Mouse (Mus musculus) midbrain, postnatal 0 days (tissue): ENCODE measurements around the gene Pcnt. TPM values are rescaled to one million over a fixed set of nuclear protein-coding genes. Genes with fewer than 3 reads are reported as not detected.

ENCODE experiments used
- ATAC-seq: fragments of 200-750 bp; cut with Nextera tagmentation; 2 replicates; pipeline ENCODE4 v1.8.0; 2017; ENCODE audit warnings: moderate number of reproducible peaks, mild to moderate bottlenecking, moderate TSS enrichment, moderate library complexity; ENCODE audit not compliant: low FRiP score
- DNase-seq: peaks from one replicate; pipeline ENCODE4 v3.0.0-alpha.2; 2015; ENCODE audit warnings: low spot score
- H3K27ac ChIP-seq: fragments of 300-500 bp; sonication (generic); 2 replicates; pipeline ENCODE4 v1.5.1; 2014; ENCODE audit warnings: low read depth, mild to moderate bottlenecking, low read length, mixed read lengths
- H3K27me3 ChIP-seq: fragments of 300-500 bp; sonication (generic); 2 replicates; pipeline ENCODE4 v1.6.1; 2014; ENCODE audit warnings: low read length, control low read depth, mixed read lengths; ENCODE audit not compliant: insufficient read depth
- H3K36me3 ChIP-seq: fragments of 300-500 bp; sonication (generic); 2 replicates; pipeline ENCODE4 v1.6.1; 2014; ENCODE audit warnings: low read length, control low read depth, mixed read lengths; ENCODE audit not compliant: insufficient read depth
- H3K4me1 ChIP-seq: fragments of 300-500 bp; sonication (generic); 2 replicates; pipeline ENCODE4 v1.6.1; 2014; ENCODE audit warnings: mild to moderate bottlenecking, control low read depth, antibody characterized with exemption, low read length, mixed read lengths; ENCODE audit not compliant: insufficient read depth
- H3K4me2 ChIP-seq: fragments of 300-500 bp; sonication (generic); 2 replicates; pipeline ENCODE4 v1.6.1; 2014; ENCODE audit warnings: low read depth, mild to moderate bottlenecking, low read length, mixed read lengths; ENCODE audit not compliant: poor library complexity, severe bottlenecking
- H3K4me3 ChIP-seq: fragments of 300-500 bp; sonication (generic); 2 replicates; pipeline ENCODE4 v1.5.1; 2014; ENCODE audit warnings: low read depth, mild to moderate bottlenecking, low read length, moderate library complexity
- H3K9ac ChIP-seq: fragments of 300-500 bp; sonication (generic); replicated peaks from 2 replicates; pipeline ENCODE4 v1.6.1; 2014; ENCODE audit warnings: mild to moderate bottlenecking, low read length, moderate library complexity, mixed read lengths; ENCODE audit not compliant: poor library complexity, severe bottlenecking
- H3K9me3 ChIP-seq: fragments of 300-500 bp; sonication (generic); 2 replicates; pipeline ENCODE4 v1.6.1; 2016; ENCODE audit warnings: low read length, control low read depth
- CTCF ChIP-seq: IDR thresholded peaks from 2 replicates; pipeline ENCODE4 v1.5.1; 2016; ENCODE audit warnings: antibody characterized with exemption, mild to moderate bottlenecking
- WGBS: fragments of 180-500 bp; shearing (Covaris S2); extraction: QIAGEN DNeasy Blood & Tissue Kit; methylation state at CpG from one replicate; pipeline ENCODE4 v1.1.7; 2014; 5-methylcytosine and 5-hydroxymethylcytosine counted together
- polyA plus RNA-seq: library from polyadenylated mRNA; unstranded; fragments of >200 nt; fragmentation: Nextera tagmentation; extraction: Ambion mirVana; gene quantifications from 2 replicates; pipeline ENCODE4 v1.2.1, GENCODE M21; 2015
- total RNA-seq: library from RNA; depleted of rRNA; stranded (reverse); fragments of >200 nt; gene quantifications from 2 replicates; pipeline ENCODE4 v1.2.3, GENCODE M21; 2014

Gene Pcnt
- total and polyA plus RNA-seq, 2 experiments from 2014 or later: 3.9 to 12.8 TPM

GRCm38 (mm10) chr10:76391166-76391565 lies 51.4 kb downstream of the Pcnt start:
- Histone ChIP-seq H3K27ac (no peak overlapping the region), H3K36me3 (peaks cover 24% of the 10 kb centered on the region), H3K4me1 (no peaks in the 10 kb centered on the region), H3K4me2 (no peak overlapping the region), H3K9ac (no peak overlapping the region), H3K27me3 (no peaks in the 10 kb centered on the region), H3K9me3 (no peaks in the 10 kb centered on the region), H3K4me3 (no peak overlapping the region)
- TF ChIP-seq CTCF: no peak
- WGBS: 98% methylated on average over 9 of the region's 9 CpGs
- no peak for ATAC-seq
- no peak for DNase-seq

- Histone ChIP-seq H3K4me1 (no peaks in the 10 kb centered on the region), H3K4me2 (no peak overlapping the region), H3K27me3 (no peaks in the 10 kb centered on the region), H3K27ac (no peak overlapping the region), H3K36me3 (peaks cover 24% of the 10 kb centered on the region), H3K4me3 (no peak overlapping the region), H3K9me3 (no peaks in the 10 kb centered on the region), H3K9ac (no peak overlapping the region)
- no peak for TF ChIP-seq CTCF
- no peak for DNase-seq
- 94% methylated on average over 18 of the region's 18 CpGs for WGBS
- no peak for ATAC-seq
These were observed 67.6 kb downstream of the Pcnt start for GRCm38 (mm10) chr10:76374981-76375380.

GRCm38 (mm10) chr10:76371736-76372135 lies 70.8 kb downstream of the Pcnt start:
- no peak overlapping the region for H3K4me3 ChIP-seq
- H3K36me3 ChIP-seq: peaks cover 31% of the 10 kb centered on the region
- no peak for TF ChIP-seq CTCF
- H3K9ac ChIP-seq: no peak overlapping the region
- no peaks in the 10 kb centered on the region for H3K9me3 ChIP-seq
- 76% methylated on average over 3 of the region's 3 CpGs for WGBS
- no peaks in the 10 kb centered on the region for H3K4me1 ChIP-seq
- no peaks in the 10 kb centered on the region for H3K27me3 ChIP-seq
- no peak for DNase-seq
- no peak overlapping the region for H3K4me2 ChIP-seq
- H3K27ac ChIP-seq: no peak overlapping the region
- ATAC-seq: no peak

- WGBS: 93% methylated on average over 13 of the region's 13 CpGs
- no peak for TF ChIP-seq CTCF
- no peak overlapping the region for H3K4me2 ChIP-seq
- DNase-seq (no peak), ATAC-seq (no peak)
- H3K4me1 ChIP-seq: no peaks in the 10 kb centered on the region
- H3K27ac ChIP-seq: no peak overlapping the region
- no peaks in the 10 kb centered on the region for H3K9me3 ChIP-seq
- H3K36me3 ChIP-seq: peaks cover 17% of the 10 kb centered on the region
- no peak overlapping the region for H3K9ac ChIP-seq
- H3K4me3 ChIP-seq: no peak overlapping the region
- no peaks in the 10 kb centered on the region for H3K27me3 ChIP-seq
These were observed 73.8 kb downstream of the Pcnt start for GRCm38 (mm10) chr10:76368766-76369165.

GRCm38 (mm10) chr10:76363233-76363632 lies 79.4 kb downstream of the Pcnt start:
- Histone ChIP-seq H3K4me1 (no peaks in the 10 kb centered on the region), H3K4me3 (no peak overlapping the region), H3K9me3 (no peaks in the 10 kb centered on the region), H3K9ac (no peak overlapping the region), H3K36me3 (peaks cover 9% of the 10 kb centered on the region; the same call in 1 of the 2 replicates), H3K27me3 (no peaks in the 10 kb centered on the region), H3K27ac (no peak overlapping the region), H3K4me2 (no peak overlapping the region)
- DNase-seq: peak; percentile 22
- no peak for ATAC-seq
- TF ChIP-seq CTCF: no peak
- WGBS: 39% methylated on average over 3 of the region's 3 CpGs

- Histone ChIP-seq H3K9ac (no peak overlapping the region), H3K4me1 (no peaks in the 10 kb centered on the region), H3K4me3 (no peak overlapping the region), H3K27me3 (no peaks in the 10 kb centered on the region), H3K36me3 (peaks cover 27% of the 10 kb centered on the region), H3K9me3 (no peaks in the 10 kb centered on the region), H3K4me2 (no peak overlapping the region), H3K27ac (no peak overlapping the region)
- TF ChIP-seq CTCF: no peak
- ATAC-seq (no peak), DNase-seq (no peak)
- 80% methylated on average over 5 of the region's 5 CpGs for WGBS
These were observed 84.1 kb downstream of the Pcnt start for GRCm38 (mm10) chr10:76358468-76358867.
